Mouse (Mus musculus): ENCODE measurements around the gene Sema6d.

DNA sequence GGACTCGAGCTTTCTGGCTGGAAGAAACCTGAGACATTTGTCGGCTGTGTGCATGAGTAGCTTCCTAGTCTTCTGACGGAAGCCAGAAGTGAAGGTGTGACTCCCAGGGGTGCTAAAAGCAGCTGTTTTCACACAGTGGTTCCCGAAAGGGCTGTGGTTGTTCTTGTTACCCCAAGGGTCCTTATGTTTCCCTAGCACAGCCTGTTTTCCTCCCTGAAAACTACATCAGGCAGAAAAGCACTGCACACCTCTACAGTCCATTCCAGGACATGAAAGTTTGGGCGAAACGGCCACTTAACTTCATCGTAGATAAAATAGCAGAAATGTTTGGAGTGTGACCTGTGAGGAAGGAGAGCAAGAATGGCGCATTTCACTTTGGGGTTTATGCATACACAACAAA lies 346.9 kb downstream of the Sema6d start:
- TF ChIP-seq GATA1 (IDR thresholded peaks at IDR 0.05; ENCODE audit: low read length) (no peak), TAL1 (IDR thresholded peaks at IDR 0.05; ENCODE audit: low read length) (no peak)

Data from erythroblast, embryonic 14.5 days (primary cell).